Mouse (Mus musculus) layer of hippocampus, adult 2 months (tissue): ENCODE measurements around the gene 1700003E16Rik. TPM values are rescaled to one million over a fixed set of nuclear protein-coding genes. Genes with fewer than 3 reads are reported as not detected.
"Not testable (repeated sequence)": the region's sequence is repeated elsewhere in the genome, so short reads cannot be mapped to it uniquely, and the experiment has no call there.

Experiments used
- DNase-seq, 2 experiments: peaks; one replicate each; pipeline ENCODE4 v3.0.0; 2022; ENCODE audit warnings: low spot score in 2 of 2
- H3K27ac ChIP-seq: fragments of 200-600 bp; 2 replicates; pipeline ENCODE4 v1.8.1; 2022
- H3K4me3 ChIP-seq: fragments of 200-600 bp; 2 replicates; pipeline ENCODE4 v1.8.1; 2022; ENCODE audit warnings: mild to moderate bottlenecking
- CTCF ChIP-seq: fragments of 200-600 bp; conservative IDR thresholded peaks from 2 replicates; pipeline ENCODE4 v1.8.1; 2022; ENCODE audit warnings: antibody characterized with exemption, mild to moderate bottlenecking, moderate library complexity
- total RNA-seq, 2 experiments: library from RNA; stranded (reverse); gene quantifications; 2 replicates each; pipeline ENCODE4 v1.2.3; 2021

The 1700003E16Rik gene
- total RNA-seq, 2 experiments from 2014 or later, result 21.8 to 21.9 TPM

DNA sequence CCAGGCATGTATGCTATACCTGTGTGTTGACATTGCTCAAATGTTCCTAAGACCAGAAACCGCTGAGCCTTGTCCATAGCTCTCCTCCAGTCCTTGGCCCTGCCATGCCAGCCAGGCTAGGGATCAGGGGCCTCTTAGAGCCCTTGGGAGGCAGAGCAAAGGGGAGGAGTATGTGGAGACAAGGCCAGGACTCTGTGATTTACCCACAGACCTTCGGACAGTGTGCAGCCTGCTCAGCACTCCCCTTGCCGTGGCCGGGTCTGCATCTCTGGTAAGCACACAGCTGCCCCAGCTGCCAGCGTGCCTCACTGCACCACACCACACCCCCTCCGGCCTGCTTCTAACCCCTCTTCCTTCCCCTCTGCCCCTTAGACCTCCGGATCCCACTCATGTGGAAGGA, 8.9 kb upstream of the 1700003E16Rik start:
- no peak overlapping the region for H3K4me3 ChIP-seq
- no peak for TF ChIP-seq CTCF
- no peak for DNase-seq
- H3K27ac ChIP-seq, result 0 out of 2 replicates have a peak overlapping the region, but pooled peaks have one; percentile 58

DNA sequence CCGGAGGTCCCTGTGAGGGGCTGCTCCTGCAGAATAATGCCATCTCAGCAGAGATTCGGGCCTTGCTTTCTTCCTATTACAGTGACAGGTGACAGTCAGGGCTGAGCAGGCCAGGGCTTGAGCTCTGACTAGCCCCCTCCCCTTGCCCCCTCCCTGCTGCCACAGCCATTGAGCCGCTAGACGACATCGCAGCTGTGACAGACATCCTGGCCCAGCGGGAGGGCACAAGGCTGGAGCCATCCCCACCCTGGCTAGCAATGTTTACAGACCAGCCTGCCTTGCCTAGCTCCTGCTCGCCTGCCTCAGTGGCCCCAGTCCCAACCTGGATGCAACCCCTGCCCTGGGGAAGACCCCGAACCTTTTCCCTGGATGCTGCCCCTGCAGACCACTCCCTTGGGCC, 4.5 kb upstream of the 1700003E16Rik start:
- Histone ChIP-seq H3K27ac (no peak overlapping the region), H3K4me3 (no peak overlapping the region)
- no peak for DNase-seq
- no peak for TF ChIP-seq CTCF

DNA sequence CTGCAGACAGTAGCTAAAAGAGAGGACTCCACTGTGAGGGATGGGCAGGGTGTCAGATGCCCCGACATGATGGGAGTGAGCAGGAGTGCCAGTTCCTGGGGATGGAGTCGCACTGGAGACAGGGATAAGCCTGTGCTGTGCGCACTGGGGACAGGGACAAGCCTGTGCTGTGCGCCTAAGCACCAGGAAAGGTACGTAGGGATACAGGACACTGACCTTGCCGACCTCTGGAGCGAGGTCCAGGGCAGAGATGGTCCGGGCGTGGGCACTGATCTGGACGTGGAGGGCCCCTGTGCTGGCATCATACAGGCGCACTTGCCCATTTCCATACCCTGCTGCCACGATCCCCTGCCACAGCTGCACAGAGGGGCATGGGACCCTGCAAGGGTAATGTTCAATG, 3.2 kb upstream of the 1700003E16Rik start:
- no peak for DNase-seq
- H3K27ac ChIP-seq, result no peak overlapping the region
- no peak for TF ChIP-seq CTCF
- no peak overlapping the region for H3K4me3 ChIP-seq

DNA sequence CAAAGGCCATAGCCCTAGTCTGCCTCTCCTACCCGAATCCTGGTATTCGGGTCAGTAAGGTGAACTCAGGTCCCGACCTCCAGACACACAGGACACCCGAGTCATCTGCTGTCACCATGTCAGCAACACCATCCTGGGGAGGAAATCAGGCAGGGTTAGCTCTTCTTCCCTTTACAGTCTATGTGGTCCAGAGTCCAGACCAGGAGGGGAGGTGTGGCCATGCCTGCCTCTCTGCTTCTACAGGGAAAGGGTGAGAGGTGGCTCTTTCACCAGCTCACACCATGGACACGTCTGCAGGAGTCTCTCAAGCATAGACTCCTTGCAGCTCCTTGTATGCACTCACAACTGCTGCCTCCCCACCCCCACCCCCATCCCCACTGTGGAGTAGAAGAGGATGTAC, 2.7 kb upstream of the 1700003E16Rik start:
- Histone ChIP-seq H3K27ac (no peak overlapping the region), H3K4me3 (no peak overlapping the region)
- no peak for TF ChIP-seq CTCF
- DNase-seq, result no peak

DNA sequence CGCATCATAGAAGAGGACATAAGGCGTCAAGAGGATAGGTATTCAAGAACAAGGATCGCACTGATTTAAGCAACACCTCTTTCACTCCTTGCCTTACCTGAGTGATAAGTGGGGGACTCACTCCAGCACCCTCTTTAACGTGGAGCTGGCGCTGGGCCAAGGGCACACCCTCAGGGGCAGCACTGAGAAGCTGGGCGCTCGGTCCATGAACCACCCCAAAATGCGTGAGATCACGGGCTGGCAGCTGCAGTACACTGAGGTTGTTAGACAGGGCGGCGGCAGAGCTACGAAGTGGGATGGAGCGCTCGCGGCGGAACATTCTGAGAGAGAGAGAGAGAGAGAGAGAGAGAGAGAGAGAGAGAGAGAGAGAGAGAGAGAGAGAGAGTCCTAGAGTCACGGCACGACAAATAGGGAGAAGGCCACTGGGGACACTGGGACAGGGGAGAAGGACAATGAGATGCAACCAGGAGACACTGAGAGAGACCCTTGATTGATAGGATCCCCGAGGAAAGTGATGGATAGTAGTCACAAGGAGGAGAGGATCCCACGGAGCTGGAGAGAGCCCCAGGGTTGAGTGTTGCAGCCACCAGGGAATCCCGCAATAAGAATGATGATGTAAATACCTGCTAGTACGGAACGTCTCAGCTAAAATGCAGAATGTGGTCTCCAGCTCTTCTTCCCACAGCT, 509 bp upstream of the 1700003E16Rik start:
- Histone ChIP-seq H3K27ac (peak overlapping the region; percentile 83), H3K4me3 (peak overlapping the region; percentile 78)
- DNase-seq, result peak in 1 of 2 experiments; percentile 43
- no peak for TF ChIP-seq CTCF

DNA sequence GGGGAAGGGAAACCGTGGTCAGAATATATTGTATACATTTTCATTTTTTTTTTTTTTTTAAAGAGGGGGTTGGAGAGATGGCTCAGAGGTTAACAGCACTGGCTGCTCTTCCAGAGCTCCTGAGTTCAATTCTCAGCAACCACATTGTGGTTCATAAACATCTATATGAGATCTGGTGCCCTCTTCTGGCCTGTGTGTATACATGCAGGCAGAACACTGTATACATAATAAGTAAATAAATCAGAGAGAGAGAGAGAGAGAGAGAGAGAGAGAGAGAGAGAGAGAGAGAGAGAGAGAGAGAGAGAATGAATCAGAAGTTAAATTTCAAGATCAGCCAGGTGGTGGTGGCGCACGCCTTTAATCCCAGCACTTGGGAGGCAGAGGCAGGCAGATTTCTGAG, 3.3 kb downstream of the 1700003E16Rik start:
- TF ChIP-seq CTCF, result peak; percentile 69
- not testable (repeated sequence) for DNase-seq, H3K4me3 ChIP-seq, H3K27ac ChIP-seq

DNA sequence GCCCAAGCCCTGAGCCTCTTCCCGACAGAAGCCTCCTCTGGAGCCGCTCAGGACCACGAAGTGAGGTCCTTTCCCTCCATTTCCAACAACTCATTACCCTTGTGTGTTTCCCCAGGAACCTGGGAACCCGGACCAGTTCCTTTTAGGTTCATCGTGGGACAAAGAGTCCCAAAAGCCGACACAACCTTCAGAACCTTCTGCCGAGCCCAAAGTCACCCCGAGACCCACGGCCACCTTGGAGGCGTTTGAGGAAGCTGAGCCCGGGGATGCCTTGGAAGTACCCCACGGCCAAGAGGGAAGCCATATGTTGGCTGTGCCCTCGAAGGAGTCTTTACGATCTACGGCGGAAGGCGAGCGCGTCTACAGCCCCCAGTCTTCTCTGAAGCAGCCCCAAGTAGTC, 5.2 kb downstream of the 1700003E16Rik start:
- no peak for TF ChIP-seq CTCF
- DNase-seq, result no peak
- Histone ChIP-seq H3K4me3 (no peak overlapping the region), H3K27ac (no peak overlapping the region)

DNA sequence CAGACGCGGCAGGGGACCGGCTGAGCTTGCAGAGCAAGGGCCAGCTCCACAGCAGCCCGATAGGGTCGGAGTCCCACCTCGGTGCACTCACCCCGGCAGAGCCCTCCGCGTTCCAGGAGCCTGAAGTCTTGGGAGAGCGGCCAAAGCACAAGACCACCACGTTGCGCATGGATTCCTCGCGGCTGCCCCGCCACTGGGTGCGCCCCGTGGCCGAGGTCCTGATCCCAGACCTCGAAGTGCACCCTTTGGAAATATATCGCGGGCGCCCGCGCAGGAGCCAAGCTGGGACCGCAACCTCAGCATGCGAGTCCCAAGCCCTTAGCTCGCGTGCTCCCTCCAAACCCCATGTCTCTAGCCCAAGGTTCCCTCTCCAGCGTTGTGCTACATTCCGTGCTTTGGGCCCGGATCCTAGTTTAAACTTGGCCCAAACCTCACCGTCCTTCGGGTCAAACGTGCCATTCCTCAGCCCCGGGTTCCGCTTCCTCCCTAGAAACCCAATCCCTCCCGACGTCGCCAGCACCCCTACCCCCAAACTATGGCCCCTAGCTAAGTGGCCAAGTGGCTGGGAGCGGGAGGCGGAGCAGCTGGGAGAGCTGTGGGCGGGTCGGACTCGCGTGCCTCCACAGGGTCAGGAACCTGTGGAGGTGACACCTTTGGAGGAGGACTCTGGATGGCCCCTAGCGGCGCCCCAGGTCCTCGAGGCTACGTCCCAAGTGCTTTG, 5.9 kb downstream of the 1700003E16Rik start:
- Histone ChIP-seq H3K27ac (no peak overlapping the region), H3K4me3 (peak overlapping the region; percentile 38)
- TF ChIP-seq CTCF, result no peak
- DNase-seq, result no peak

DNA sequence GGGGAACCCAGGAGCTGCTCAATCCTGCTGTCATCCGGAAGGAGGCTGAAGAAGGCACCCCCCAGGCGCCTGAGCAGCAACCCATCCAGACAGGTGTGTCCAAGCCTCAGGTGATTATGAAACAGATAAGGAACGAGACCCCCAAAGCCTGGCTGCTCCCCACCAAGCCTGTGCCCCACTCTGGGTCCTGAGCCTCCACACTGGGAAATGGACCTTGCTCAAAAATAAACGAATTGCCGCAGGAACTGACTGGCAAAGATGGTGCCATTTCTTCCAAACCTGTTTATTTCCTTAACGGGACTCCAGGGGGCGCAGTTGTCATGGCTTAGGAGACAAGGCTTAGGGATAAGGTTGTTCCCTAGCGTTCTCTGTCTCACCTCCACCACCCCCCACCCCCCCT, 6.5 kb downstream of the 1700003E16Rik start:
- TF ChIP-seq CTCF, result peak; percentile 79
- Histone ChIP-seq H3K4me3 (peak overlapping the region; percentile 38), H3K27ac (no peak overlapping the region)
- peak; percentile 43 to 66 for DNase-seq

DNA sequence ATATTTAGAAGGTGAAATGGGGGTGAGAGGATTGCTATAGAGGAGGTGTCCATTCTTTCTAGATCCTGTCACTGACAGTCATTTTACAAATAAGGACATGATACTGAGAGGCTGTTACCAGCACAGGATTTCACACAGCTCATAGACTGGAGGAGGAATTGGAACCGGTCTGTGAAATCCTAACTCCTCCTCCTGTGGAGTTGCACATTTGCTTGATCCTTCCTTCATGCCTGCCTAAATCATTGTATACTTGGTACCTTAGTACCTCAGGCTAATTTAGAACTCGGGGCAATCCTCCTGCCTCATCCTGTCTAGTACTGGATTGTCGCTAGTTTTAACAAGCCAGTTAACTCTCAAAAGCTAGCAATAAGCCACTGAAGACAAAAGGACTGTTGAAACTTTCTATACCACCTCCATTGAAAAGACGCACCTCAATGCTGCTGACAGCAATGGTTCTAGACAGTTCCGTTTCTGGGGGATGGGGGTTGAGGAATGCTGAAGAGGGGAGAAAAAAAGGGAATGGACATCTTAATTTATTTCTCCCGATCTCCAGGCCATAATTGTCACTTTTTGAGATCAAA, 8.9 kb downstream of the 1700003E16Rik start:
- no peak for TF ChIP-seq CTCF
- peak overlapping the region; percentile 92 for H3K4me3 ChIP-seq
- peak overlapping the region; percentile 96 for H3K27ac ChIP-seq
- peak in 1 of 2 experiments; percentile 33 for DNase-seq

DNA sequence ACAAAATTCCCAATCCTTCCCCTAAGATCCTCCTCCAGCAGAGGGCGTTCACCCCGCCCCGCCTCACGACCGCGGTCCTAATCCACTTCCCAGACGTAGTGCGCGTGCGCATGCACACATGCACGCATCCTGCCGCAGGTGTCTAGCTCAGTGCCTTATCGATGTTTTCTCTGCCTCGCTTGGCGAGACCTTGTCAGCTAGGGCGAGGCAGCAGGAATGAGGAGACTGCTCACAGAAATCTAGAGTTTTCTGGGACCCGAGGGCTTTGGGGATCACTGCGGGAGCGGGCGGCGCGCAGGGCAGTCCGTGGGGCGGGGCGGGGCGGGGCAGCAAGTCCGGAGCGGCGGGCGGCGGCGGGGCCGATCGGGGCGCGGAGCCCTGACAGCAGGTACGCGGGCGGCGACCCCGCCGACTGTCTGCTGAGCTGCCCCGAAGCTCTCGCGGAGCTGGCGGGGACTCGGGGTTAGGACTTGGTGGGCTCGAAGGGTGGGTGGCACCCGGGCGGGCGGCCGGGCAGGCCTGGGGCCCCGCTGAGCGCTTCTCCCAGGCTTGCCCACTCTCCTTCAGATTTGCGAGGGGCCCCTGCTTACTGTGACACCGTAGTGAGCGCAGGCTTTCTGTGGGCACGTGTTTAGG, 9.5 kb downstream of the 1700003E16Rik start, which contains the start of gene Dctn1:
Dctn1 (plus strand) TSS at position 314 of the 636 bp plus-strand sequence.
- peak; percentile 88 for TF ChIP-seq CTCF
- peak within 1 kb of the TSS; percentile 92 for H3K4me3 ChIP-seq
- peak; percentile 93 to 94 for DNase-seq
- H3K27ac ChIP-seq, result peak within 1 kb of the TSS; percentile 96

DNA sequence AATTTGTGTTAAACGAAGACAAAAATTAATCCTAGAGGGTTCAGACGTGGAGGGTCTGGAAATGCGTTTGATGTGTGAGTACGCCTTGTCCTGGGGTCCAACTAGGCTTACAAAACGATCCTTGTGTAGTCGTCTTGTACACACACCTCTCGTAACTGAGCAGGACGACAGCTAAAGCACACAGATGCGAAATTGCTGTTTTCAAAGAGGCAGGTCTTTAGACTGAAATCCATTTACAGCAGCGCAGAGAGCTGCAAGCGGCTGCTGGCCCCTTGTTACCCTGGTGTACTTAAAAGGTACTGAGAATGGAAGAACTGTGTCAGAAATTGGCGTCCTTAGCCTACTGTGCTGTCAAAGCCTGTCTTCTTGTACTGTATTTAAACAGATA, 10.0 kb downstream of the 1700003E16Rik start:
- peak overlapping the region; percentile 92 for H3K4me3 ChIP-seq
- TF ChIP-seq CTCF, result peak; percentile 57
- H3K27ac ChIP-seq, result peak overlapping the region; percentile 96
- no peak for DNase-seq

DNA sequence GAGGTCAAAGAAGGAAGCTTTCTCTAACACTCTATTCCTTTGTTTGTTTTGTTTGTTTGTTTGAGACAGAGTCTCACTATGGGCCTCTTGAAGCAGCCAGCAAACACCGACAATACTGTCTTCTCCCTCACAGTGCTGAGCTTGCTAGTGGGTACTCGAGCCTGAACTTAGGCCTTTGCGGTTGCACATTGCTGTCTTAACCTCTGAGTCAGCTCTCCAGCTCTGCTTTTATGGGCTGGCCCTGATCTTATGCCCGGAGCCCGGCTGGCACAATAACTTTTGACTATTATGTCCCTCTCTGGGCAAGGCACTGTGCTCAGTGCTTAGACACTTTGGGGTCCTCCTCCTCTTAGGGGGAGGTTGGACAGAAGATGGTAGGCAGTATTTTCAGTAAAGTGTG, 13.7 kb downstream of the 1700003E16Rik start:
- peak overlapping the region; percentile 65; the same call in 1 of the 2 replicates for H3K4me3 ChIP-seq
- TF ChIP-seq CTCF, result no peak
- no peak for DNase-seq
- H3K27ac ChIP-seq, result peak overlapping the region; percentile 90
